Mouse (Mus musculus) kidney, adult 2 months (tissue): ENCODE measurements around the gene Get4. TPM values are rescaled to one million over a fixed set of nuclear protein-coding genes. Genes with fewer than 3 reads are reported as not detected.

Experiments used
- DNase-seq: peaks from one replicate; pipeline ENCODE4 v3.0.0; 2021
- H3K27ac ChIP-seq: fragments of 200-500 bp; 2 replicates; pipeline ENCODE4 v1.5.1; 2012; ENCODE audit warnings: low read depth, low read length, control low read depth, inconsistent platforms; ENCODE audit not compliant: insufficient read depth
- H3K27me3 ChIP-seq: fragments of 200-500 bp; replicated peaks from 2 replicates; pipeline ENCODE4 v1.6.1; 2012; ENCODE audit warnings: mild to moderate bottlenecking, moderate library complexity, low read length, inconsistent platforms; ENCODE audit not compliant: control insufficient read depth, insufficient read depth
- H3K36me3 ChIP-seq: fragments of 200-500 bp; 2 replicates; pipeline ENCODE4 v1.6.1; 2012; ENCODE audit warnings: mild to moderate bottlenecking, moderate library complexity, low read length, inconsistent platforms; ENCODE audit not compliant: control insufficient read depth, insufficient read depth
- H3K4me1 ChIP-seq: fragments of 200-500 bp; 2 replicates; pipeline ENCODE4 v1.6.1; 2011; ENCODE audit warnings: low read length; ENCODE audit not compliant: control insufficient read depth, insufficient read depth
- H3K4me3 ChIP-seq: fragments of 200-500 bp; 2 replicates; pipeline ENCODE4 v1.5.1; 2011; ENCODE audit warnings: mild to moderate bottlenecking, low read depth, low read length, control low read depth; ENCODE audit not compliant: insufficient read depth
- CTCF ChIP-seq: fragments of 200-500 bp; conservative IDR thresholded peaks from 2 replicates; pipeline ENCODE4 v1.5.1; 2011; ENCODE audit warnings: low read depth, mild to moderate bottlenecking, control low read depth, low read length, moderate library complexity, mixed read lengths; ENCODE audit not compliant: insufficient read depth, insufficient read length
- POLR2A ChIP-seq: fragments of 200-500 bp; IDR thresholded peaks from one replicate; pipeline ENCODE4 v1.6.1; 2011; ENCODE audit warnings: low read depth, low read length, control low read depth
- WGBS: fragments of 180-500 bp; shearing (Covaris S2); methylation state at CpG from one replicate; pipeline ENCODE4 v1.1.7; 2018; 5-methylcytosine and 5-hydroxymethylcytosine counted together
- polyA plus RNA-seq: library from polyadenylated mRNA; depleted of rRNA; stranded (reverse); fragments of >200 nt; gene quantifications from 2 replicates; pipeline ENCODE4 v1.2.3, GENCODE M21; 2012

Gene Get4
- polyA plus RNA-seq, 1 experiment = 79.3 TPM

GRCm38 (mm10) chr5:139259853-139260252 is 7.7 kb downstream of the Get4 start:
- DNase-seq = peak; percentile 74
- H3K36me3 ChIP-seq = no peaks in the 10 kb centered on the region
- H3K4me3 ChIP-seq = no peak overlapping the region
- WGBS = 57% methylated on average over 5 of the region's 5 CpGs
- no peaks in the 10 kb centered on the region for H3K27me3 ChIP-seq
- H3K4me1 ChIP-seq = peaks cover 28% of the 10 kb centered on the region
- TF ChIP-seq CTCF (no peak), POLR2A (no peak)
- no peak overlapping the region for H3K27ac ChIP-seq

DNA sequence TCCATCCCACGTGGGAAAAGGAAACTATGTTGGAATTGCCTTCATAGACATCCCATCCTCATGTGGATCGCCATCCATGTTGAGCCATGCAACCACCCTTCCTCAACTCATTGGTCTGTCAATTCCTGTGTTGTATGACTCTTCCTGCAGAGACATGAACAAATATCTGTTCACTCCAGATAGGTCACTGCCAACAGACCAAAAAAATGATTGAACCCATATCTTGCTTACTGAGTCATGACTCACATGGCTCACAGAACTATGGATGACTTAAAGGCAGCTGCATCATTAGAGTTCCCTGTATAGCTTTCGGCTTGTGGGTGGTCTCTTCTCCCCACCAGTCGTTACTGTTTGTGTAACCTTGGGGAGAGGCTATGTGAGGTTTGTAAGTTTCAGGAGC is 9.3 kb downstream of the Get4 start:
- Histone ChIP-seq H3K4me1 (peaks cover 22% of the 10 kb centered on the region; the same call in 1 of the 2 replicates), H3K4me3 (no peak overlapping the region), H3K36me3 (no peaks in the 10 kb centered on the region), H3K27ac (no peak overlapping the region), H3K27me3 (no peaks in the 10 kb centered on the region)
- no peak for DNase-seq
- 92% methylated on average over 4 of the region's 4 CpGs for WGBS
- TF ChIP-seq CTCF = no peak
- no peak for TF ChIP-seq POLR2A

- Histone ChIP-seq H3K36me3 (no peaks in the 10 kb centered on the region), H3K27ac (no peak overlapping the region), H3K4me3 (no peak overlapping the region), H3K4me1 (no peaks in the 10 kb centered on the region), H3K27me3 (no peaks in the 10 kb centered on the region)
- 69% methylated on average over 4 of the region's 4 CpGs for WGBS
- no peak for TF ChIP-seq POLR2A
- no peak for DNase-seq
Measured at GRCm38 (mm10) chr5:139267661-139268060, 15.5 kb downstream of the Get4 start.

- WGBS = 71% methylated on average over 16 of the region's 16 CpGs
- no peak for DNase-seq
- H3K36me3 ChIP-seq = no peaks in the 10 kb centered on the region
Measured at GRCm38 (mm10) chr5:139270806-139271521, 18.8 kb downstream of the Get4 start.

GRCm38 (mm10) chr5:139271994-139272554 is 19.9 kb downstream of the Get4 start:
- TF ChIP-seq POLR2A (no peak), CTCF (no peak)
- no peaks in the 10 kb centered on the region for H3K4me1 ChIP-seq
- no peak overlapping the region for H3K4me3 ChIP-seq
- WGBS = 64% methylated on average over 8 of the region's 8 CpGs
- H3K27ac ChIP-seq = no peak overlapping the region
- no peaks in the 10 kb centered on the region for H3K27me3 ChIP-seq
- no peaks in the 10 kb centered on the region for H3K36me3 ChIP-seq
- DNase-seq = no peak

More at GRCm38 (mm10) chr5:139270806-139271521, 18.8 kb downstream of the Get4 start:
- TF ChIP-seq POLR2A (no peak), CTCF (no peak)
- Histone ChIP-seq H3K27me3 (no peaks in the 10 kb centered on the region), H3K4me1 (no peaks in the 10 kb centered on the region), H3K27ac (no peak overlapping the region), H3K4me3 (no peak overlapping the region)

GRCm38 (mm10) chr5:139277287-139277686 is 25.2 kb downstream of the Get4 start:
- no peak overlapping the region for H3K27ac ChIP-seq
- DNase-seq = no peak
- no peak overlapping the region for H3K4me3 ChIP-seq
- 75% methylated on average over 8 of the region's 8 CpGs for WGBS
- no peaks in the 10 kb centered on the region for H3K4me1 ChIP-seq
- TF ChIP-seq CTCF (no peak), POLR2A (no peak)
- H3K36me3 ChIP-seq = no peaks in the 10 kb centered on the region
- no peaks in the 10 kb centered on the region for H3K27me3 ChIP-seq

DNA sequence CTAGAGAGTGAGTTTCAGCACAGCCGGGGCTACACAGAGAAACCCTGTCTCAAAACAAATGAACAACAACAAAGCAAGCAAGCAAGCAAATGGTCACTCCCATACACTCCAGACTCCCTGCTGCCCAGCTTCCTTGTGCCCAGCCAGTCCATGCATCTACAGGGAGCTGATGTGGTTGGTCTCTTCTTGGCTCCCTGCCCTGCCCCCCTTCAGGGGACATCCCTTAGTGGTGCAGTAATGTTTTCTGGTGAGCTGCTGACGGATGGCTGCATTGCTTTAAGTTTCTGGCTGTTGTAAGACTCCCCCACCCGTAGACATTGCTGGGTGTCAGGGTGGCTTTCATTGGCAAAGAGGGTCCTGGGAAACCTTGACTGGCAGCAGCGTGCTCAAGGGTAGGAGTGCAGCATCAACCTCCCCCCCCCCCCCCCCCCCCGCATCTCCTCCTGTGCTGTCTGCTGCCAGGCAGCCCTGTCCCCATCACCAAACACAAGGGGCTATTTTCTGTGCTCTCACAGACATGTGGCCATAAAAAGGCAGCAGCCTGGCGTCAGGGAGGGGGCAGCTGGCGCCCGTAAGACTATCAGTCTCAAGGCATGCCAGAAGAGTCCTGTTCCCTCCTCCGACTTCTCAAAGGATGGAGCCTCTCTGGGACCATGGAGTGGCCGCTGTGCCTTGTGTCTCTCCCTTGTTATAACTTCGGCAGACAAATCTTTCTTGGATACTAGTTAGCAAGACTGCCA is 29.4 kb downstream of the Get4 start:
- no peaks in the 10 kb centered on the region for H3K36me3 ChIP-seq
- H3K27ac ChIP-seq = no peak overlapping the region
- no peak for DNase-seq
- 41% methylated on average over 10 of the region's 11 CpGs for WGBS
- TF ChIP-seq CTCF (no peak), POLR2A (no peak)
- H3K27me3 ChIP-seq = no peaks in the 10 kb centered on the region
- H3K4me3 ChIP-seq = no peak overlapping the region
- no peaks in the 10 kb centered on the region for H3K4me1 ChIP-seq
